Mouse (Mus musculus) layer of hippocampus, postnatal 25 days (tissue): ENCODE data around the gene Ptpn3. TPM values are rescaled to one million over a fixed set of nuclear protein-coding genes. Genes with fewer than 3 reads are reported as not detected.
"Not testable (repeated sequence)": the region's sequence is repeated elsewhere in the genome, so short reads cannot be mapped to it uniquely, and the experiment has no call there.

Experiments
- DNase-seq, 2 experiments: peaks; one replicate each; pipeline ENCODE4 v3.0.0; 2022; ENCODE audit warnings: mixed read lengths in 2 of 2, low spot score in 1 of 2; ENCODE audit errors: extremely low spot score in 1 of 2
- total RNA-seq, 2 experiments: library from RNA; stranded (reverse); gene quantifications; 2 replicates each; pipeline ENCODE4 v1.2.3; 2021

The Ptpn3 gene
- total RNA-seq, 2 experiments from 2014 or later: 73.1 to 84.5 TPM

GRCm38 (mm10) chr4:57231323-57231722 is 70.3 kb downstream of the Ptpn3 start:
- DNase-seq: no peak

DNA sequence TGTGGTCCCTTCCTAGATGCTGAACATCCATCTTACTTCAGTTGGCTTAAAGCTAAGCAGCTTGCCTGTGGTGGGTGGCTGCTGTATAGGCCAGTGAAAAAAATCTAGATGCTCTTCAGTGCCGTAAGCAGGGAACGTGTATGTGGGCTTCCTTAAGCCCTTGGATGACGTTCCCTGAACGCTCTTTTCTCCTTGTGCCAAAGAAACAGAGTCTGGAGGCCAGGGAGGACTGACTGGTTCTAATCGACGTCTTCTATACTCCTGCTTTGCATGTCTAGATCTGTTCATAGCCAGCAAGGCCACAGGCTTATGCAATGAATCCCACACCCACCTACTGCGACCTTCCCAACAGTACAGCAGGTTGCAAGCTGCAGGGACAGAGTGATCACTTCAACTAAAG is 71.3 kb downstream of the Ptpn3 start:
- DNase-seq: no peak

DNA sequence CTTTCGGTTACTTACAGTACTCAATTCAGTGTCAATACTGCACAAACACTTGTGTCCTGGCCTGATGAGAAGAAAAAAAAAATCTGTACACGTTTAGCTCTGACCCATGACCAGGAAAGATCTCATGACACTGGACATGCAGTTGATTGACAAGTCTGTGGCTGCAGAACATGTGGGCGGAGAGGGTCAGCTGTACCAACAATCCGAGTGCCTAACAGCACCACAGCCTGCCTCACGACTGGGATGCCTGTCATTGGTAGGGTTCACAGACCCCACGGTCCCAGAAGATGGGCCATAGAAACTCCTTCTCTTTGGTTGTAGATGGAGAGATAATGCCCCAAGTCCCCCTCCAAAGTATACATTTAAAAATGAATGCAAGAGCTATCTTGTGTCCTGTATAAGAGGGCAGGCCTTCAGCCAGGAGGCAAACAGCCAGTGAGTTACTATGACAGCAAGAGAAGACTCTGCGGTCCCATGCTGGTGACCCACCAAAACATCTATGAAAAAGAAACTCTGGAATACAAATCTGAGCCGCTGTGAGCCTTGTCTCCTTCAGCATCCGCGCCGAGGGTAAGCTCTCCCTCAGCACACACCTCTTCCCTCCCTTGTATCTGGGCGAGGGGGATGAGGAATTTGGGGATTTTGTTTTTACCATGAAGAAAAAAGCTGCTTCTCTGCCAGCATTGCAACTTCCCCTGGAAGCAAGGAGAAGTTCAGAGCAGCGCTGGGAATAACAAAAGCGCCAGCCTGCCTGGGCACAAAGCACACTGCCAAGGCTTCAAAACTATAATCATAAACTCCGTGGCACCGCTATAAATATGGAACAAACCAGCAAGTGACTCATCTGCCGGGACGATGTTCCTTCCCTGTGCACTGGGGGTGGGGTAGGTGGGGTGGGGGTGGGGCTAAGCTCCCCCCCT is 72.8 kb downstream of the Ptpn3 start:
- no peak for DNase-seq

DNA sequence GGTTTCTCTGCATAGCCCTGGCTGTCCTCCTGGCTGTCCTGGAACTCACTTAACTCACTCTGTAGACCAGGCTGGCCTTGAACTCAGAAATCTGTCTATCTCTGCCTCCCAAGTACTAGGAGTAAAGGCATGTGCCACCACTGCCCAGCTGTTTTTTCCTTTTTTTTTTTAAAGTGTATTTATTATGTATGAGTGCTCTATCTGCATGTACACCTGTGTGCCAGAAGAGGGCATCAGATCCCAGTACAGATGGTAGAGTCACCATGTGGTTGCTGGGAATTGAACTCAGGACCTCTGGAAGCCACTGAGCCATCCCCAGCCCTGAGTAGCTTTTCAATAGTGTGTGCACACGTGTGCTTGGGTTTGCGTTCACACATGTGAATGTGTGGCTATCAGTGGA is 76.9 kb downstream of the Ptpn3 start:
- DNase-seq: no peak

- no peak for DNase-seq
Observed at GRCm38 (mm10) chr4:57217746-57218145, 83.9 kb downstream of the Ptpn3 start.

DNA sequence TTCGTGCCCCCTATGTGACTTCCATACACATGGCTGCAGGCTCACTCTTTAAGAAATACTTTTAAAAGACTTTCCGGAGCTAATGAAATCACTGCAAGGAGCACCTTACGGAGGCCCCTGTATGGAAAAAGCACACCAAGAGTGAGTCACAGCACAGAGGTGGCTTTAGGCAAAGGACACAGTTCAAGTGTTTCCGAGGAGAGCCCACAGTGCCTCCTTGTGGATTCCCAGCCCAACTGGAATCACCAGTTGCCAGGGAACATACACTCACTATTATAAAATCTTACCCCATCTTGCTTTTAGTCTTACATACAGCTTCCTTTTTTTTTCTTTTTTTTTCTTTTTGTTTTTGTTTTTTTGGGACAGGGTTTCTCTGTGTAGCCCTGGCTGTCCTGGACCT is 85.1 kb downstream of the Ptpn3 start:
- no peak for DNase-seq

DNA sequence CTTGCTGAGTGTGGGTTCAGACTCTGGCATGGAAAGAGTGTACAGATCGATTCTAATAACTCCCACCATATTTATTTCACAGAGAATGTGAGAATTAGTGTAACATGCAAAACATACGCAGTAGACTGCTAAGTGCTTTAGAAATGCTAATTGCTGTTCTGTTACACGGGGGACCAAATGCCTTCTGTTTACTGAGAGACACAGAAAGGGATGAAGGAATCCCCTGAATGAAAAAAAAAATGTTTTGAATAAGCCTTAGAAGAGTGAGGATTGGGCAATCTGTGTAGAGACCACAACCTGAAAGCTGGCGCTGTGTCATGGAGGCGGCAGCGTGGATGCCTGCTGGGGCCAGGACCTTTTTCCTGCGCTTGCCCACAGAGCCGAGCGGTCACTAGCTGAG is 86.8 kb downstream of the Ptpn3 start:
- DNase-seq: no peak

DNA sequence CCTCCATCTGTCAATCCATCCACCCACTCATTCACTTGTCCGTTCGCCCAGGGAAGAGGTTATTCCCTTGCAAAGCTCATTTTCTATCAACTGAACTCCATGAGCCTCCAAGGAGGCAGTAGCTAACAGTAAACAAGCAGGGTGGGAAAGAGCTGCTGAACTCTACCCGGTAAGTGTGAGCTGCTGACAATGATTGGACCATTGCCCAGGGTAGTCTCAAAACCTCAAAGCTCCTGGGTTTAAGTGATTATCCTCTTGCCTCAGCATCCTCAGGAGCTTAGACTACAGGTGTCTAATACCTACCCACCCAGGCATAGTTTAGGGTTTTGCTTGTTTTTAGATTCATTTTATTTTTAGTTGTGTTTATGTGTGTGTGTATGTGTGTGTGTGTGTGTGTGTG is 87.5 kb downstream of the Ptpn3 start:
- DNase-seq: no peak

GRCm38 (mm10) chr4:57211706-57212105 is 89.9 kb downstream of the Ptpn3 start:
- DNase-seq: no peak

GRCm38 (mm10) chr4:57205908-57206307 is 95.7 kb downstream of the Ptpn3 start:
- no peak for DNase-seq

- DNase-seq: no peak
Observed at GRCm38 (mm10) chr4:57204780-57205179, 96.9 kb downstream of the Ptpn3 start.

DNA sequence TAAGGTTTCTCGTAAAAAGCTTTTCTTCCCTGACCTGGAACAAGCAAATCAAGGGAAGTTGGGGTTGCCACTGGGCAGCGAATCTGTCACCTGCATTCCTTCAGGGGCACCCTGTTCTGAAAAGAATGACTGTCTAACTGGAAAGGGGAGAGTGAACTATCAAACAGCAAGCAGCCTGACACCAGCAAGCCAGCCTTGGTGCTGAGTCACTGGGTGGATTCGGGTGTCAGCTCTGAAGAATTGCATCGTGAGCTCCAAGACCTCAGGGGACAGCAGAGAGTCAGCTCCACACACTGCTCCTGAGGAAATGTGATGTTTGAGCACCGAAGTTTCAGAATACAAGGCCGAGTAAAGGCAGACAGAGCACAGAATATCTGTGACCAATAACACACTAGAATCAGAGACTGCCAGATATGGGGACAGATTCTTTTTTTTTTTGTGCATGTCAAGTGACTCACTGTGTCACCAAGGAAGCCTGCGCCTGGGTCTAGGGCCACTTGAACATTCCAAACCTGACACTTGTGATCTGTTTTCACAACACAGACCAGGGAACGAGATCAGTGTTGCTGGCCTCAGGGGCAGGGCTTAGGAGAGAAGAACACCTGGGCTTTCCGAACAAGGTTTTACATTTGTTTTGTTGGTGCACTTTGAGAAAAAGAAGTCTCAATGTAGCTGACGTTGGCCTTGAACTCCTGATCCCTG is 98.8 kb downstream of the Ptpn3 start:
- no peak for DNase-seq

GRCm38 (mm10) chr4:57202132-57202531 is 99.5 kb downstream of the Ptpn3 start:
- DNase-seq: no peak

GRCm38 (mm10) chr4:57200661-57201060 is 101.0 kb downstream of the Ptpn3 start:
- DNase-seq: no peak

- DNase-seq: not testable (repeated sequence)
Observed at GRCm38 (mm10) chr4:57198666-57199393, 102.8 kb downstream of the Ptpn3 start.

- no peak for DNase-seq
Observed at GRCm38 (mm10) chr4:57191543-57192283, 109.9 kb downstream of the Ptpn3 start.

DNA sequence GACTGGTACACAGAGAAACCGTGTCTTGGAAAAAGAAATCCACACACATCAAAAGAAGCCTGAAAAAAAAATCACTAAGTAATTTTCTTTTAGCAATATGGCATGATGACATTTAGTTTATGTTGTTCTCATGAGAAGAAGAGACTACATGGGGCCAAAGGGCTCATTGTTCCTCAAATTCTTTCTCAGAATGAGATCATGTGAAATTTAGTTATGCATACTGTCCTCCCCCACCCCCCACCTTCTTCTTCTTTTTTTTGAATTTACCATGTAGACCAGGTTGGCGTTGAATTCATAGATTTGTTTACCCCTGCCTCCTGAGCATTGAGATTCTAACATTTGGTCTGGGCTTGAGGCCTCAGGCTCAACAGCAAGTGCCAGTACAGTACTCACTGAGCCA is 111.8 kb downstream of the Ptpn3 start:
- no peak for DNase-seq

GRCm38 (mm10) chr4:57186035-57186434 is 115.6 kb downstream of the Ptpn3 start:
- no peak for DNase-seq

GRCm38 (mm10) chr4:57185462-57185861 is 116.2 kb downstream of the Ptpn3 start:
- no peak for DNase-seq

- DNase-seq: no peak
Observed at GRCm38 (mm10) chr4:57183493-57183892, 118.1 kb downstream of the Ptpn3 start.
